Mouse (Mus musculus) frontal cortex, postnatal 14 days (tissue): ENCODE data around the gene Olfr292.

ENCODE experiments used
- DNase-seq, 2 experiments: peaks; one replicate each; pipeline ENCODE4 v3.0.0; 2022; ENCODE audit warnings: low spot score in 2 of 2

Olfr292 gene

DNA sequence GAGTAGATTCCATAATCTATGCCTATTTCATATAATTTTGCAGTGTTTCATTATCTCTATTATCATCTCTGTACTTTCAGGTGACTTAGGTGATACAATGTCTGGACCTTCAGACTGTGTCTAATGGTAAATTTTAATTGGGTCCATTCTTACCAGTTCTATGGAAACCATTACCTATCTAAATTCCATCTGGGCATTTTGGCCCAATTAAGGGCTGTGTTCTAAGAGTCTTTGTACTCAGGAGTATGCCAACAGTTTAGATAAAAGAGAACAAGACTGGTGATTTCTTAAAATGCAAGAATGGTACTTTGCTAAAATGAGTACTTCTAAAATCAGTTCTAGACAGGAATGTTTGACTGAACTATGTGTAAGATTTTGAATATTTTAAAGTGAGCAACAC, at the start of gene Olfr292:
Gene Olfr292, plus strand, starts transcription at position 301 of the 400 bp plus-strand sequence.
- no peak for DNase-seq

DNA sequence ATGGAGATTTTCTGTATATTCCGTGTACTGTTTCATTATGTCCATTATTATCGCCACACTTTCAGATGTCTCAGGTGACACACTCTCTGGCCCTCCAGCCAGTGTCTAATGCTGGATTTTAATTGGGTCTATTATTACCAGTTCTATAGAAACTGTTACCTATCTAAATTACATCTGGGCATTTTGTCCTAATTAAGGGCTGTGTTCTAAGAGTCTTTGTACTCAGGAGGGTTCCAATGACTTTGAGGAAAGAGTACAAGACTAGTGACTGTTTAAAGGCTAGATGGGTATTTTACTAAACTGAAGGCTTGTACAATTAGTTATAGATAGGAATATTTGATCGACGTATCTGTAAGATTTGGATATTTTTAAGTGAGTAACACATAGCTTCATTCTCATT, 39.4 kb upstream of the Olfr292 start, which contains the start of gene Olfr293:
Gene Olfr293, plus strand, starts transcription at position 301 of the 400 bp plus-strand sequence.
- DNase-seq: no peak

DNA sequence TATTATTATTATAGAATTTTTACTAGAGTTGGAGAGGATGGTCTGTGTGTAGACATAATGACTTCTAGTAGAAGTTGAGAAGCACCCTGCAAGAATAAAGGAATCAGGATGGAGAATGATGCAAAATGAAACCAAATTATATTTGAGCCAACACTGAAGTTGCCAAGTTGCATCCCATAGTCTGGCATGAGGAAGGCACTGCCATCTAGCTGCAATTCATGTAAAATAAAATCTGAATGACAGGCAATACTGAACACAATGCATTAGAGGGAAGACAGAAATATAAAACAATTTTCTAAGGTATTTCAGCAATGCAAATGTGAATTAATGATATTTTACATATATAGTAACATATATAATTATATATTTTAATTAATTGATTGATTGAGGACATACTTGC, 36.9 kb downstream of the Olfr292 start:
- DNase-seq: no peak
